Mouse (Mus musculus) embryo, embryonic 11 days (tissue): ENCODE measurements around the gene Stim1.
"Not testable (repeated sequence)": the region's sequence is repeated elsewhere in the genome, so short reads cannot be mapped to it uniquely, and the experiment has no call there.

Source experiments
- DNase-seq: peaks from one replicate; pipeline ENCODE4 v3.0.0-alpha.2; 2015

The Stim1 gene

GRCm38 (mm10) chr7:102249896-102250630 lies 17.5 kb upstream of the Stim1 start:
- DNase-seq: peak; percentile 85

GRCm38 (mm10) chr7:102250631-102251214 lies 16.9 kb upstream of the Stim1 start:
- peak; percentile 93 for DNase-seq

DNA sequence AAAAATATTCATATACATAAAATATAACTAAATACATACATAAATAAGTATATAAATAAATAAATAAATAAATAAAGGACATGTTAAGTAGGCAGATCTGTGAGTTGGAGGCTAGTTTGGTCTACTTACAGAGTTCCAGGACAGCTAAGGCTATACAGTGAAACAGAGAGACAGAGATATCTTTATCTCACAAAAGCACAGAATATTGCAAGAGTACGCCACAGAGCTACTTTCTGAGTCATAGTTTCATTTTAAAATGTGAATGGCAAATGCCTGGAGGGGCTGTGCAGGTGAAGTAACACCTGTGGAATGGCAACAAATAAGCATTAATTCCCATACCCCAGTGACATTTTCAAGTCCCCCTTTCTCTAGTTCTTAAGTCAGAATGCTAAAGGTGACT lies 14.0 kb upstream of the Stim1 start:
- no peak for DNase-seq

GRCm38 (mm10) chr7:102255954-102256353 lies 11.7 kb upstream of the Stim1 start, which contains the start of gene Rhog:
TSS of gene Rhog (minus strand) at chr7:102256054.
- no peak for DNase-seq

GRCm38 (mm10) chr7:102256636-102257035 lies 11.0 kb upstream of the Stim1 start:
- DNase-seq: no peak

- peak; percentile 80 for DNase-seq
Observed at GRCm38 (mm10) chr7:102258189-102258588, 9.4 kb upstream of the Stim1 start.

- DNase-seq: no peak
Observed at GRCm38 (mm10) chr7:102258753-102259152, 8.9 kb upstream of the Stim1 start.

GRCm38 (mm10) chr7:102259716-102260479 lies 7.7 kb upstream of the Stim1 start:
- no peak for DNase-seq

- DNase-seq: no peak
Observed at GRCm38 (mm10) chr7:102260518-102260917, 7.1 kb upstream of the Stim1 start.

- DNase-seq: no peak
Observed at GRCm38 (mm10) chr7:102263020-102263419, 4.6 kb upstream of the Stim1 start.

DNA sequence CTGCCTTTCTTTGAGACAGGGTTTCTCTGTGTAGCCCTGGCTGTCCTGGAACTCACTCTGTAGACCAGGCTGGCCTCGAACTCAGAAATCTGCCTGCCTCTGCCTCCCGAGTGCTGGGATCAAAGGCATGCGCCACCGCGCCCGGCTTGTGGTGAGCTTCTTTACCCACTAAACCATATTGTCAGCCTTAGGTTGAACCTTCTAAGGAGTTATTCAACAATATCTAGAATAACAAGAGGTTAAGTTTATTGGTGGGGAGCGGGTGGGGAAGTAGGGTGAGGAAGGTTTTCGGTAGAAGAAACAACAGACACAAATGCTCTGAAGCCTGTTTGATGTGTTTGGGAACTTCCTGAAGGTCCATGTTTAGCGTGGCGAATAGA lies 1.6 kb upstream of the Stim1 start:
- DNase-seq: not testable (repeated sequence)

DNA sequence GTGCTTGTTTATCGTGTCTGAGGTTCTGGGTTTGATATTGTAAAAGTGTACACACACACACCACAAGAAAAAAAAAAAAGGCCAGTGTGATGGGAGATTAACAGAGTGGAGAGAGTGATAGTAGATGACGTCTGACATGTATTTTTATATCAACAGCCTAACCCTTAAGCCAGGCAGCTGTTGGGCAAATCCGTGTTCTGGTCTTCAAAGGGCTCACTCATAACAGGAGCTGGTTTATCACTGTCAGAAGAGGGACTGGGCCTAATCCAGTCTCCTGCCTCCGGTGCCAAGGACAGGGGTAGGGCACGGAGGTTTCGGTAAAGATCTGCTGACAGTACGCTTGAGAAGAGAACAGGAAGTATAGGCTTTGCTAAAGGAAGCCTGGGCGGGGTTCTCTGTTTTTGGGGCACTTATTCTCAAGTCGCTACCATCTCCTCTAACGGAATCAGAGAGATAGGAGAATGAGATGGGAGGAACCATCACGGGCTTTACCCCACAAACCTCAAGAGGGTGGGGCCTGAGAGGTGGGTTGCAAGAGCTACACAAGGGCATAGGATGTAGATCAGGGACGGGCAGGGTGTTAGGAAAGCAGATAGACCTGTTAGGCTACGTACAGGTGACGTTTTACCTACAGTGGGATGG lies 1.1 kb upstream of the Stim1 start:
- DNase-seq: no peak

GRCm38 (mm10) chr7:102267113-102267579 lies 460 bp upstream of the Stim1 start:
- peak; percentile 96 for DNase-seq

GRCm38 (mm10) chr7:102268395-102268748 lies 766 bp downstream of the Stim1 start:
- DNase-seq: no peak

- DNase-seq: no peak
Observed at GRCm38 (mm10) chr7:102272422-102272948, 4.9 kb downstream of the Stim1 start.

DNA sequence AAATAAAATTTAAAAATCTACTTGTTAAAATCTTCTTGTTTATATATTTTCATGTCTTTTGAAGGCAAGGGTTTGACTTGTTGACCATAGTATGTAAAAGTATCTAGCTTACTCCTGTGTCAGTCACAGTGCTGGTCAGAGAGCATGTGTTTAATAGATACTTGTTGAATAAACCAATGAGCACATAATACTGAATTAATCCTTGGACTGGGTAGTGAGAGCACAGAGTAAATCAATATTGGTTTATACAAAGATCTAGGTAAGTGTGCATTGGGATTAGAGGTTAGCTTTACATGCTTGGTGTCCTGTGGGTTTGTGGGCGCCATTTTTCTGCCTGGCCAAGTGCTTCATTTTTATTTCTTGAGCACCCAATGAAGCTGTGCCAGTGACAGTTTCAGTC lies 13.8 kb downstream of the Stim1 start:
- no peak for DNase-seq

GRCm38 (mm10) chr7:102282261-102282660 lies 14.7 kb downstream of the Stim1 start:
- DNase-seq: no peak

DNA sequence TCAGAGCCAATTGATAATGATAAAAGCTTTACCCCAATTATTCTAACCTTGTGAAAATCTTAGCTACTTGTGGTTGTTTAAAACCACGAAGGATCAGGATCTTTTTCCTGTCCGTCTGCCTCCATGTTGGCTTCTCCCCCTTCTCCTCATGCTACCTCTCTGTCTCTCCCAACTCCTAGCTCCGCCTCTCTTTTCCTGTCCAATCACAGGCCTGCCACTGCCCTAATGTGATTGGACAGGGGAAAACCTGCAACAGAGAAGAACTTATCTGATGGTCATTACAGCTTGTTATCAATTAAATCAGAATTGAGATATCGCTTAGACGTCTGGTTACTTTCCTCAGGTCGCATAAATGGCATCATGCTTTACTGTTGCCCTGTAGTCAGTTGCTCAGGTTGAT lies 21.9 kb downstream of the Stim1 start:
- no peak for DNase-seq

GRCm38 (mm10) chr7:102292228-102292627 lies 24.6 kb downstream of the Stim1 start:
- DNase-seq: no peak

DNA sequence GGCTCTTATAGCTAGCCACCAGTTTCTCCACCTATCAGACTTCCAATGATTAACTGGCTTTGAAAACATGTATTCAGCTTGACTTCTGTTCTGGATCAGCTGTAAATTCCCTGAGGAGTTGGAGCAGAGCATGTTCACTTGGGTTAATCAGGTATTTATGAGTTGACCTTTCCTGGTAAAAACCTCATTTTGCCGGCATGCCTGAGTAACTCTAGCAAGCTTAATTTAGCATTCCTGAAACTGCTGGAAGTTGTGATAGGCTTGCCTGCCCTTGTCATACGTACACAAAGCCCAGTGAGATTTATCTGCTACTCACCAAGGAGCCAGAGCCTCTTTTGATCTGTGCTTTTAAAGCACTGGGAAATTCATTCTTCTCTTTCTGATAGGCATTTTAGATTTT lies 25.6 kb downstream of the Stim1 start:
- peak; percentile 45 for DNase-seq

GRCm38 (mm10) chr7:102300761-102301160 lies 33.2 kb downstream of the Stim1 start:
- DNase-seq: no peak

DNA sequence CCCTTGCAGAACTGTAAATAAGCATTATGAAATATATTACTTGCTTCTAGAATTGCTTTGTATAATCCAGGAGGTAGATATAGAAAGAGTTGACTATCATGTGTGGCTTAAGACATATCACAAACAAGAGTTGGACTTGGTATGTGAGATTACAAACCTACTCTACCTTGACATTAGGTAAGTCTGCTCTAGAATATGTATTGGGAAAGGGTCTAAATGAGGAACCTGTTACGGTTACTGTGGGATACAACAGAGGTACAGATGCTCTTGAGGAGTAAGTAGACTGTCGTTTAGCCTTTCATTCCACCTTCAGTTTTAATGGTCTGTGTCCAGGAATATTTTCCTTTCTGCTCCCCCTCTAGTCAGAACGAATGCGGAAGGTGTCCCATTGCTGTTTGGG lies 34.9 kb downstream of the Stim1 start:
- DNase-seq: no peak

GRCm38 (mm10) chr7:102305596-102305995 lies 38.0 kb downstream of the Stim1 start:
- DNase-seq: no peak
